Mouse (Mus musculus) cerebellum, postnatal 36 days (tissue): ENCODE data around the gene Gpr157.
A peak's percentile ranks its signal among the peaks of the same experiment; 100 is the strongest.
"Not testable (repeated sequence)": the region's sequence is repeated elsewhere in the genome, so short reads cannot be mapped to it uniquely, and the experiment has no call there.

Experiments used
- DNase-seq, 2 experiments: peaks; one replicate each; pipeline ENCODE4 v3.0.0; 2021 to 2022; ENCODE audit warnings: mixed read lengths in 2 of 2

Gene Gpr157

DNA sequence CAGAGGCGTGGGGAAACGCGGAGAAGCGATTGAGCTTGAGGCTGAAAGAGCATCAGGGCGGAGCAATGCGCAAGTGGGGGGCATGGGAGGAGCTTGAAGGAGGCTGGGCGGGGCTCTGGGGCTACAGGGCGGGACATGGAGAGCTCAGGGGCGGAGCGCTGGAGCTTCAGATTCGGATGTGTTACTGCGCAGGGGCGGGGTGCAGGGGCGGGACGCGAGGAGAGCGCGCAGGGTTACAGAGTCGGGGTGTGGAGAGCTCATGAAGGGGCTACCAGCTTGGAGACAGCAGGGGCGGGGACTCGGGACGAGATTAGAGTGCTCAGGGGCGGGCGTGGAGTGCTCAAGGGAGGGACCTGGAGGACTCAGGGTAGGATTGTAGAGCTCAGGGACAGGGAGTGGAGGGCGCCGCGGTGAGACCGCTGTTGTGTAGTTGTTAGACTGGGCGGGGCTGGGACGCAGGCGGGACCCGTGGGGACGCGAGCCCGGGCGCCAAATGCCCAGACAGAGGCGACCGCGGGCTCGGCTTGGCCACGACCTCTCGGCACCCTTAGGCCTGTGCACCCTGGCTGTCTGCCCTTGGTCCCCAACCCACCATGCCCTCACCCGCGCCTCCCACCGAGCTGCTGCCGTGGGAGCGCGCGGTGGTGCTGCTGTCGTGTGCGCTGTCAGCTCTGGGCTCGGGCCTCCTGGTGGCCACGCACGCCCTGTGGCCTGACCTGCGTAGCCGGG lies at the start of gene Gpr157:
Gene Gpr157, plus strand, starts transcription at position 205 of the 729 bp plus-strand sequence.
- peak; percentile 81 to 86 for DNase-seq

DNA sequence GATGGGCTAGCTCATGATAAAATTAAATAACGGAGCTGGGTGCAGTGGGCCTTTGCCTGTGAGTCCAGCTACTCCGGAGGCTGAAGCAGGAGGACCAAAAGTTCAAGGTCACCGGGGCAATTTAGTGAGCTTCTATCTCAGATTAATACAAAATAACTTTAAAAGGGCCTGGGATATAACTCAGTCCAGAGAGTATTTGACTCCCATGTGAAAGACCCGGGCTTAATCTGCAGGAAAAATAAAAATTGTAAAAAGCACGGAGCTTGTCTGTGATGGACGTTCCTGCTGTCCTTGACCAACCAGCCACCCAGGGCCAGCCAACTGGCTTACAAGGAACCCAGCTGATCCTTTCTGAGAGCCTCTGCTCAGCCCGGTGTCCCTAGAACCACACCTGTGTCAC lies 48.6 kb upstream of the Gpr157 start:
- DNase-seq = no peak

- no peak for DNase-seq
Observed at GRCm38 (mm10) chr4:150040003-150040581, 47.1 kb upstream of the Gpr157 start.

- not testable (repeated sequence) for DNase-seq
Observed at GRCm38 (mm10) chr4:150040856-150041255, 46.3 kb upstream of the Gpr157 start.

- no peak for DNase-seq
Observed at GRCm38 (mm10) chr4:150041346-150042110, 45.6 kb upstream of the Gpr157 start.

GRCm38 (mm10) chr4:150043591-150043990 lies 43.6 kb upstream of the Gpr157 start:
- DNase-seq = no peak

- DNase-seq = peak in 1 of 2 experiments; percentile 26
Observed at GRCm38 (mm10) chr4:150048038-150048437, 39.1 kb upstream of the Gpr157 start.

DNA sequence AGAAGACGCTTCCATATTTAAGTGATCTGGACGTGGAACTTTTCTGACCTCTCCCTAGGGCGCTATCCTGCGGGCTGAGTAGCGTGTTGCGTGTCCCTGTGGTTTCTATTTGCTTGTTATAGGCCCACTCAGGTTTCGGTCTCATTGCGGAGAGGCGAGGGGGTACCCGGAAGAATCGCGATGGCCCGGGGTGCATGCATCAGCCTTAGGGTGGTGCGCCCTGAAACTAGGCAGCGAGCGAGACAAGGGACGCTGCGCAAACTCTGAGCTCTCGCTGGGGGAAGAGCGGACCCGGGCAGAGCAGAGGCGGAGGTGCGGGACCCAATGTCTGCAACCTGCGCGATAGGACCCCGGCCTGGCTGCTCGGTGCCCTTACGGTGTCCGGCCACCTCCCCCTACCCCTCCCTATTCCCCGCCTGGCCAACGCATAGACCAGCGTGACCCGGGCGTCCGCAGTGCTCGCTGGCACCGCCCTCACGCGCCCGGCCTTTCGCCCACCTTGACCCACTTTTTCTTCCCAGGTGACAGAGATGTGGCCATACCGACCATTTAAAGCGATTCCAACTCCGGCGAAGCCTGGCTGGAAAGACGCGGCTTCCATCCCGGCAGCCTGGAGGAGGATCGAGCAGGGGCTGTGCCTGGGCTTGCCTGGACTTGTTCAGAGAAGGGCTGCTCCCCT lies 38.5 kb upstream of the Gpr157 start:
- no peak for DNase-seq

DNA sequence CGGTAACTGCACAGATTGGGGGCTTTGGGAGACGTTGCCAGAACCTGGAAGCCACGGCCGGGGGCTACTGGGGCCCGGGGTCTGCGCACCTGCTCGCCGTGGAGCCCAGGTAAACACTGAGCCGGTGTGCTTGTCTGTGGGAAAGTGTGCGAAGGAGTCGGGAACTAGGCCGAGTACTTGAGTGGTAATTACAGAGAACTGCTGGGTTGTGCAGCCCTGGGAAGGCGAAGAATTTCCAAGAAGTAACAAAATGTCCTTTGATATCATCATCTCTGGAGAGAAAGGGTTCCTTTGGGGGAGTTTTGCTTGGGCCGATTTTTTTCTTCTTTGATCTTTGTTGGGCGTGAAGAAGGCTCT lies 38.0 kb upstream of the Gpr157 start:
- no peak for DNase-seq

GRCm38 (mm10) chr4:150049564-150050226 lies 37.5 kb upstream of the Gpr157 start:
- no peak for DNase-seq

GRCm38 (mm10) chr4:150051514-150051913 lies 35.7 kb upstream of the Gpr157 start:
- DNase-seq = no peak

- no peak for DNase-seq
Observed at GRCm38 (mm10) chr4:150052380-150052779, 34.8 kb upstream of the Gpr157 start.

DNA sequence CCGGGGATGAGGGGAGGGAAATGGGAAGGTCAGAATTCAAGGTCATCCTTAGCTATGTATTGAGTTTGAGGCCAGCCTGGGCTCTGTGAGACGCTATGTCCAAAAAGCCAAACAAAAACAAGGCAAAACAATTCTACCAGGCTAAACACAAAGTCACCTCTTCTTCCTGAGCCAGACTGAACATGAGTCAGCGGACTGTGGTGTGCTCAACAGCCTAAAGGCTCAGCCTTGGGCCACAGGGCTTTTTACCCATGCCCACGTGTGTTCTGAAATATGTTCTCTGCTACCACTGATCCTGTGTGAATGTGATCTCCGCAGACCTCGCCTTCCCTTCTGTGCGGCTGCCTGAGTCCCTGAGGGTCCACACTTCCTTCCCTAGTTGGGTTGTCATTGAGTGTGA lies 31.0 kb upstream of the Gpr157 start:
- no peak for DNase-seq

DNA sequence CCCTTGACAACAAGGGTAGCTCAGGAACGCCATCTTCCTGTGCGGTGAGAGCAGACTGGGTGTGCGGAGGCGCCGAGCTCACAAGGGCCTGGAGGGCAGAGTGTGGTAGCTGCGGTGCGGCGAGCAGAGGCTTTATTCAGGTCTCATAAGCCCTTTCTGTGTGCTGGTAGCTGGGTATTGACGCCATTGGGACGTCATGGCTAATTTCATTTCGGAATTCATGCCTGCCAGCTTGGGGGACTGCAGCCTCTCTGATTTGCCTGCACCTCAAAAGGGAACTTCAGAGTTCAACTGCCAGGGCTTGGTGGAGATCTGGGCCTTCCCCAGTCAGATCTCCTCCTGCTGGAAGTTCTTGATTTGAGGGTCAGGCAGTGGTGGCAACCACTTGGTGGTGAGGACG lies 29.4 kb upstream of the Gpr157 start:
- DNase-seq = no peak

DNA sequence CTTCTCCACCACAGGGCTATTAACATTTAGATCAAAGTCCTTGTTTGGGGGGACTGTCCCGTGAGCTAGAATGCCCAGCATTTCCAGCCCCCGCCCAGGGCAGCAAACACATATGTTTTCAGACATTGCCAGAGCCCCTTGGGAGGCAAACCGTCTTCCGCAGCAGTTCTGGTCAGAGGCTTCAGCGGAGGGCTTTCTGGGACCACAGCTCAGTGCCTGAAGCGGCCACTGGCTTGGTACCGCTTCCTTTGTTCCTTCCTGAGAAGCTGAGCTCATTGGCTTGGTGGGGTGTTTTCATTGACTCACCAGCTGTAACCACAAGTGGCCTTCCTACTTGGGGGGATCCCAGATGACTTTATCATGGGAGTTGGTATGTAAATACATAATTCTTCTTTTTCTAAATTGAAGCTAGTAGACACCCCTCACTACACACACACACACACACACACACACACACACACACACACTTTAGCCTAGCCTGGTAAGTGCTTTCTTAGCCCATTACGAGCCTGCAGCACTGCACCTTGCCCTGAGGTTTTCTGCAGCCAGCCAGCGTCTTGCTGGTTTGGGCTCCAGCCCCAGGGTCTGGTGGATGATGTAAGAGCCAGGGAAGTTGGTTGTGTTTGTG lies 27.2 kb upstream of the Gpr157 start:
- no peak for DNase-seq

- no peak for DNase-seq
Observed at GRCm38 (mm10) chr4:150060469-150061170, 26.5 kb upstream of the Gpr157 start.

DNA sequence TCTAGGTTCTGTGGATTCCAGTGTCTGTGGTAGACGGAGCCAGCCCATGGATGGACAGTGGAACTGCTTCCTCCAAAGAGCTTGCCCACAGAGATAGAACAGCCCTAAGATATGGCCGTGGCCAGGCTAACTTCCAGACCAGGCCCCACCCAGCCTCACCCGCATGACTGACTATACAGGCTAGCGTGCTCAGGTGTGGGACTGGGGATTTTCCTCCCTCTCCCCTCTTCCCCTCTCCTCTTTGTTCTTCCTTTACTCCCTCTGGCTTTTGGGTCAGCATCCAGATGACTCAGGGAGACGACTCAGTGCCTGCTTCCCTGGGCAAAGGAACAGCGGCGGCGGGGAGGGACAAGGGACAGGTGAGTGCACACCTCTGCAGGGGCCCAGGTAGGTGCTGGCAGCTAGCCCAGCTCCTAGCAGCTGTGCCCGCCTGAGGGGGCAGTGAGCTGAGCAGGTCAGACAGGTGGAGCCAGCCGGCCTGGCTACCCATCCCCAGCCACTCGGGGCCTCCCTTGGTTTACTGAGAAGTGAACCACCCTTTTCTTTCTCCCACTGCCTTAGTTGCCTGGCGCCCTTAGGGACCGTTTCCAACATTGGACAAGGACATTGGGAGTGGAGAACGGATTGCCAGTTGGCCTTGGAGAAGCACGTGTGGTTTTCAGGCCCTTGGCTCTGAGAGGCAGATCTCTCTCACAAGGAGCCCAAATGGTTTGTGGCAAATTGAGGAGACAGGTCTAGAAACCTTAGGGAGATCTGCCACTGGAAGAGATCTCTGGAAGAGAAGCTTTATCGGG lies 25.5 kb upstream of the Gpr157 start:
- DNase-seq = no peak

DNA sequence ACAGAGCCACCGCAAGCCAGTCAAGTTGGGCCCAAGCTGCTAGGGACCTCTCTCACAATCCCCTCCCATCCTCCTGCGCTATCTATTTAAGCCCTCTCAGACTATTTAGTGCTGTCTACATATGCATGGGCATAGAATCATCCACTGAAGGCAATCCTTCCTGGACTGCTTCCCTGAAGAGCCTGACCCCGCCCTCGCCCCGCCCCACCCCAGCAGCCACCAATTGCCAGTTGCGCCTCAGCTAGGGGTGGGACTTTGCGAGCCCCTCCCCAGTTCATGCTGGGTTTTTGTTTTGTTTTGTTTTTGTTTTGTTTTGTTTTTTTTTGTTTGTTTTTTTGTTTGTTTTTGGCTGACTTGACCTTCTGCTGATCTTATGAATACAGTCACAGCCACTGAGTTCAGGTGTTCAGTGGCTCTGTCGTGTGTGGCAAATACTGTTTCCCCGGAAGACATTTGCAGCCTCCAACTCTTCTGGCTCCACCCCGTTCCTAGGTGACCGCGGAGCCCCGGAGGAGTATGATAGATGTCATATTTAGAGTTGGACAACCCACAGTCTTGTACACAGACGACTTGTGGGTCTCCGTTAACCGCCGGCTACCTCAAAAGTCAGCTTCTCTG lies 20.4 kb upstream of the Gpr157 start:
- no peak for DNase-seq

DNA sequence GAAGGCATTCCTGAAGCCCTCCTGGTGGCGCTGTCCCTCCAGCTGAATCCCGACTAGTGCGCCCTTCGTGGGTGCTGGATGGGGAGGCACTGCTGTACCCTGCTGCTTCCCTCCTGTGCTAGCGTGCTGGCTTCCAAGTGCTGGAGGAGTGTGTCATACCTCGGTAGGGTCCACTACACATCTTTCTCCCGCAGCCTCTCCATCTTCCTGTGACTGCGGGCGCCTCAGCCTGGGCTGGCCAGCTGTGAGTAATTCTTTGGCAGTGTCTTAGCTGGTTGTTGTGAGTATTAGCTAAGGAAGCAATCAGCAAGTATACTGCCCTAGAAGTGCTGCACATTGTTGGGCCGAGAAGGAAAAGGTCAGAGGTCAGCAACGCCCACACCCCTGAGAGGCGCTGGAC lies 18.9 kb upstream of the Gpr157 start:
- DNase-seq = no peak

DNA sequence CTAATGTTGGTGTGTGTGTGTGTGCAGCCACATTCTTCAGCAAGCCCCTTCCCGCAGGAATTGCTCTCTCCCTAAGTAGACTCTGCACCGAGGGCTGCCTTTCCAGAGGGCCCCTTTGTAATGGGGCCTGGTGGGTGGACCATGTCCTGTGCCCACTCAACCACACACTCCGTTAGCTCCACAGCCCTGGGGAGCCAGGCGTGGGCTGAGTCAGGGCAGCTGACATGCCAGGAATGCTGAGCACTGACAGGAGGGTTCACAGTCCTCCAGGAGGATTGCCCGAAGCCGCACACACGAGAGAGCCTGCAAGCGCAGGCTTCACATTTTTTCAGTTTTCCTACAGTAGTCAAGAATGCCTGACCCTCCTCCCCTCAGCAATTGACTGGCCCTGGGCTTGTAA lies 17.0 kb upstream of the Gpr157 start:
- DNase-seq = no peak
